Mouse (Mus musculus) cerebellum, adult 18-20 months (tissue): ENCODE results near the gene Wdr45.
"Not testable (repeated sequence)": the region's sequence is repeated elsewhere in the genome, so short reads cannot be mapped to it uniquely, and the experiment has no call there.

Experiments used
- DNase-seq, 2 experiments: peaks; one replicate each; pipeline ENCODE4 v3.0.0; 2021

Gene Wdr45

GRCm38 (mm10) chrX:7714135-7714899 lies at the start of gene Wdr45:
Wdr45 (plus strand) TSS chrX:7714333.
- peak; percentile 90 to 95 for DNase-seq

GRCm38 (mm10) chrX:7664791-7665190 lies 49.3 kb upstream of the Wdr45 start:
- peak; percentile 58 to 76 for DNase-seq

- DNase-seq: no peak
Measured at GRCm38 (mm10) chrX:7665739-7666502, 48.2 kb upstream of the Wdr45 start.

- DNase-seq: peak in 1 of 2 experiments; percentile 37
Measured at GRCm38 (mm10) chrX:7670390-7670881, 43.7 kb upstream of the Wdr45 start.

- DNase-seq: no peak
Measured at GRCm38 (mm10) chrX:7670921-7671623, 43.1 kb upstream of the Wdr45 start, which contains the start of gene Plp2. Plp2 (minus strand) TSS chrX:7671390.

GRCm38 (mm10) chrX:7672739-7673138 lies 41.4 kb upstream of the Wdr45 start:
- no peak for DNase-seq

- no peak for DNase-seq
Measured at GRCm38 (mm10) chrX:7673578-7674281, 40.4 kb upstream of the Wdr45 start.

- DNase-seq: no peak
Measured at GRCm38 (mm10) chrX:7674284-7675000, 39.7 kb upstream of the Wdr45 start.

GRCm38 (mm10) chrX:7675001-7675380 lies 39.1 kb upstream of the Wdr45 start:
- DNase-seq: no peak

- no peak for DNase-seq
Measured at GRCm38 (mm10) chrX:7678986-7679385, 35.1 kb upstream of the Wdr45 start.

- DNase-seq: peak; percentile 84 to 93
Measured at GRCm38 (mm10) chrX:7679405-7680056, 34.6 kb upstream of the Wdr45 start.

GRCm38 (mm10) chrX:7680057-7680412 lies 34.1 kb upstream of the Wdr45 start:
- DNase-seq: no peak

GRCm38 (mm10) chrX:7680864-7681263 lies 33.3 kb upstream of the Wdr45 start, which contains the start of gene Magix:
Magix (minus strand) TSS chrX:7681251.
- DNase-seq: peak; percentile 58 to 60

- peak in 1 of 2 experiments; percentile 48 for DNase-seq
Measured at GRCm38 (mm10) chrX:7688321-7688720, 25.8 kb upstream of the Wdr45 start.

GRCm38 (mm10) chrX:7690486-7690885 lies 23.6 kb upstream of the Wdr45 start:
- no peak for DNase-seq

- DNase-seq: peak; percentile 33 to 38
Measured at GRCm38 (mm10) chrX:7692862-7693261, 21.3 kb upstream of the Wdr45 start.

GRCm38 (mm10) chrX:7696520-7696919 lies 17.6 kb upstream of the Wdr45 start:
- no peak for DNase-seq

GRCm38 (mm10) chrX:7696954-7697381 lies 17.2 kb upstream of the Wdr45 start, which contains the start of gene Gpkow:
Gpkow (plus strand) TSS chrX:7697131.
- DNase-seq: peak; percentile 79 to 91

GRCm38 (mm10) chrX:7713764-7714134 lies 384 bp upstream of the Wdr45 start:
- not testable (repeated sequence) for DNase-seq

GRCm38 (mm10) chrX:7716058-7716457 lies 1.9 kb downstream of the Wdr45 start:
- not testable (repeated sequence) for DNase-seq
